Mouse (Mus musculus) cerebellum, postnatal 36 days (tissue): ENCODE measurements around the gene A630076J17Rik.

ENCODE experiments used
- DNase-seq, 2 experiments: peaks; one replicate each; pipeline ENCODE4 v3.0.0; 2021 to 2022; ENCODE audit warnings: mixed read lengths in 2 of 2

Gene A630076J17Rik

GRCm38 (mm10) chr3:107233351-107233813, 3.0 kb downstream of the A630076J17Rik start:
- DNase-seq: peak; percentile 74 to 87

DNA sequence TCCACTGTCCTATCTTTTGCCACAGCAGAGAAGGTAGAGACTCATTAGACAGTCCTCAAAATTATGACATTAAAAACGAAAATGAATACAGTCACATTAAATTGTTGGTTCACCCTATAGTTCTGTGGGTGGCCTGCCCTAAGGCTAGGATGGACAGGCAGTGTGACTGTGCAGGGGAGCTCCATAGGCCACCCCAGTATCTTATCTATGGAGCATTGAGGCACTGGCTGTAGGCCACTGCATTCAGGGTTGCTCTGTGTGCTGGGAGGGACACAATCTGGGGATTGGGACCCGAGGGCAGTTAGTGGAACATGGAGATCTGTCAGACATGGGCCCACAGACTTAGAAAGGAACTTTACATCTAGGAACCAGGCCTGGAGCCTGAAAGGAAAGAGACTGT, 3.5 kb downstream of the A630076J17Rik start:
- DNase-seq: no peak

GRCm38 (mm10) chr3:107238051-107238450, 7.6 kb downstream of the A630076J17Rik start:
- no peak for DNase-seq

DNA sequence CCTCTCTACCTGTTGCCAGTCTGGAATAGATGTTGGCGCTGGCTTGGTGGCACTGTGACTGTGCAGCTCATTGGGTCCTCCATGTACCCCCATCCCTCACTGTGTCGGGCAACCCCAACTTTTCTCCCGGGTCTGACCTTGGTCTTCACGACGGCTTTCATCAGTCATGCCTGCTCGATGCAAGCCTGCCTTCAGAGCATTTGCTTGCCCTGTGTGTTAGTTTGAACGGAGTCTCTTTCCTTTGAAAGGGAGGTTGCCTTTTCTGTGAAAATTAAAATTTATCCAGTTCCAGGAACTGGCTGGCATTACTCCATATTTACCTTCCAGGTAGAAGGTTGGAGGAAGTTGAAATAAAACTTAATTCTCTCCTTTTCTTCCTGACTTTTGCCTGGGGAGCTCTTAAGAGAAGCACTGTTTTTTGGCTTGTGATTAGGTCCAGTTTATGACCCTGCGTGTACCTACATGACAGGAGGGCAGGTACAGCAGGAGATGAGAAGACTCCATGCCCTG, 8.1 kb downstream of the A630076J17Rik start:
- DNase-seq: no peak

DNA sequence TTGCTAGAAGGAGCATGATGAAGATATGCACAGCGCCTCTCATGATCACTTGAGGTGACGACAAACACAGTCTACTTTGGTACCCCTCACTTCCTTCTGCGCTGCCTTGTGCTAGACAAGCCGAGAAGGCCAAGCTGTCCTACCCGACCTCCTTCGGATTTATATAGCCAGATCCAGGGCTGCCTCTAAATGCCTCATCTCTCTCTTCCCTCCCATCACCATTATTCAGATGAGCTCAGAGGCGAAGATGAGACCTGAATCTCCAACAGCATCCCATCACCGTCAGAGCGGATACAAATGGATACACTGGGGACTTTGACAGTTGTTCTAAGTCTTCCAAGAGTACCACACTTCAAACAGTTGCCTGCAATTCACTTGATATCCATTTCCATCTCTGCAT, 9.2 kb downstream of the A630076J17Rik start, which contains the start of gene Prok1:
Prok1 (minus strand) TSS at position 101 of the 400 bp plus-strand sequence.
- DNase-seq: no peak

GRCm38 (mm10) chr3:107241389-107242094, 11.1 kb downstream of the A630076J17Rik start:
- no peak for DNase-seq

DNA sequence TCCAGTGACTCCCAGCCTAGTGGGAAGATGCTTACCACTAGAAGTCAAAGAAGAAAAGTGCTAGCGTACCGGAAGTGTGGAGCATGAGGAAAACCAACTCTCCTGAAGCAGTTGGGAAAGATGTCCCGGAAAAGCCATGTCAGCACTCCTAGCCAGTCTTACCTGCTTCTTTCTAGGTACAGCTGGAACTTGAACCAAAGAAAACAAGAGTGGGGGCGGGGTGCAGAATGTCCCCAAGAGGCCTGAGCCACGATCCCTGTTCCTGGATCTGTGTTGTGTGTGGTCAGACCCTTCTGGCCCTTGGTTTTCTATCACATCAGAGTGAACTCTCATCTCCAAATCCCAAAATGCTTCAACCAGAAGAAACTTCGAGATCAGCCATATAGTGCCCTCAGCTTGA, 16.5 kb downstream of the A630076J17Rik start:
- DNase-seq: no peak

DNA sequence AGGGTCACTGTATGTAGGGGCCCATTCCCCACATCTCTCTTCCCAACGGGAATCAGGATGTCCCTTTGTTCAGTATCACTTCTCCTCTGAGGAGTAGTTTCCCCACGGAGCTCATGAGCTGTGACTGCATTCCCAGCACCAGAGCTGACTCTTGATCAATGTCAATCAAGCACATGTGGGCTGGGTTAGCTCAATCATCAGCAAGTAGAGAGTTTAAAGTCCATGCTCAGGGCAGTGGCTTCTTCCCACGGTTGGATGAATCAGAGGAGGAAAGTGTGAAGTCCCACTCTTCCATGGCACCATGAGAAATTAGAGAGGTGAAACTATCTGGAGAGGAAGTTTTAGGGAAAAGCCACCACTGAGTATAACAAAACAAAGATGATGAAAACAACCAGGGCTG, 18.6 kb downstream of the A630076J17Rik start:
- DNase-seq: no peak

- DNase-seq: no peak
Measured at GRCm38 (mm10) chr3:107250320-107250719, 19.9 kb downstream of the A630076J17Rik start.

DNA sequence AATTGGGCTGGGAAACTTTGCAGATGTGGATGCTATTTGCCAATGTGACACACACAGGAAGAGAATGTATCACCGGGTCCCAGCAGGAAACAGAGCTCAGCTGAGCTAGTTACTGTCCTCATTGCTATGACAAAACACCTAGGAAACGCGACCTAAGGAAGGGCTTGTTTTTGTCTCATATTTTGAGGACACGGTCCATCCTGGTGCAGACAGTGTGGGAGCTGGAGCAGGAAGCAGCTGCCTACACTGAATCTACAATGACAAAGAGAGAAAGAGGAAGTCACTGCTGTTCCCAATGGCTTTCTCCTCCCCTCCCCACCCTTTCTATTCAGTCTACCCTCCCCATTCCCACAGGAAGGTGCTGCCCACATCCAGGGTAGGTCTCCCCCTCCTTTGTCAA, 21.6 kb downstream of the A630076J17Rik start:
- no peak for DNase-seq

DNA sequence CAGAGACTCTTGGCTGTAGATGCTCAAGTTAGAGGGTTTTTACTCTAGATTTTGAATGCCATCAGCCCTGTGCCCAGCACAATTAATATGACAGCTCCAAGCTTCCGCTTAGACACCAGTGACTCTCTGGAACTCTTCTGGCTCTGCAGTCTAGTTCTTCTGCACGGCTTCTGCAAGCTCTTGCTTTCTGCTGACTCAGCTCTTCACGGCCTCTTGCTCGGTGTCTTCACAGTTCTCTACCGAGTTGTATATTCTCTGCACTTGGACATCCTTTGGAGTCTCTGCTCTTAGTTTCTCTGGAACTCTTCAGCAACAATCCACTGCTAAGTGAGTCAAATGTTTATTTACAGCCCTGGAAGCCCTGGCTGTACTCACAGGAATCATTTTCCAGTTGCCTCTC, 23.5 kb downstream of the A630076J17Rik start:
- DNase-seq: no peak

- DNase-seq: no peak
Measured at GRCm38 (mm10) chr3:107255992-107256391, 25.6 kb downstream of the A630076J17Rik start.

DNA sequence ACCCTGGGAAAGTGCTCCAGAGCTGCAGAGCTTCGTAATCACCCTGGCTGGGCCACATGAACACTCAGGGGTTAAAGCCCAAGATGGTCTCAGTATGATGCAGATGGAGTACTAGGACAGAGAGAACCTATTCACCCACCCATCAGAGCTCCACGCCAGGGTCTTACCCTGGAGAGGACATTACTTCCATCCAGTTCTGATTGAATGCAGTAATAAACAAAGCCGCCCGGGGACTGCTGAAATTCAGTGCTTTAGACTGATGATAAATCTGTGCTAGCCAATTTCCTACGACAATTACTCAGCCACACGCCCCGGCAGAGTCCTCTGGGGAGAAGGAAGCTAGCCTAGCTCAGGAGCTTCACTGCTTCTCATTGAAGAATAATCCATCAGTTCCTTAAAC, 26.3 kb downstream of the A630076J17Rik start:
- no peak for DNase-seq

DNA sequence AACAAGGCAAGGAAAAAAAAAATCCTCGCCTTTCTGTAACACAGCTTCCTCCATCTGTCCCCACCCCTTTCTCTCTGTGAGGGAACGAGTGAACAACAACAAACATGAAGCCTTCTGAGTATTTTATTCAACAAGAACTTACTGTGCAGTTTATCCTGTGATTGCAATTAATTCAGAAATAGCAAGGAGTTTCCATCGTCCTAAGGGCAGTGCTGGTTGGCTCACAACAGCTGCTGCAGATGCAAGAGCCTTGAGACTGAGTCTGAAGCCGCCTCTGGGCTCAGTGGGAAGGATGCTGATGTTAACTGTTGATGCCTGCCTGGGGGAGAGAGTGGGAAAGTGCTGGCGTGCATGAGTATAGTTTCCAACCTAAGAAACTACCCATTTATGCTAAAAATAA, 27.5 kb downstream of the A630076J17Rik start:
- no peak for DNase-seq

DNA sequence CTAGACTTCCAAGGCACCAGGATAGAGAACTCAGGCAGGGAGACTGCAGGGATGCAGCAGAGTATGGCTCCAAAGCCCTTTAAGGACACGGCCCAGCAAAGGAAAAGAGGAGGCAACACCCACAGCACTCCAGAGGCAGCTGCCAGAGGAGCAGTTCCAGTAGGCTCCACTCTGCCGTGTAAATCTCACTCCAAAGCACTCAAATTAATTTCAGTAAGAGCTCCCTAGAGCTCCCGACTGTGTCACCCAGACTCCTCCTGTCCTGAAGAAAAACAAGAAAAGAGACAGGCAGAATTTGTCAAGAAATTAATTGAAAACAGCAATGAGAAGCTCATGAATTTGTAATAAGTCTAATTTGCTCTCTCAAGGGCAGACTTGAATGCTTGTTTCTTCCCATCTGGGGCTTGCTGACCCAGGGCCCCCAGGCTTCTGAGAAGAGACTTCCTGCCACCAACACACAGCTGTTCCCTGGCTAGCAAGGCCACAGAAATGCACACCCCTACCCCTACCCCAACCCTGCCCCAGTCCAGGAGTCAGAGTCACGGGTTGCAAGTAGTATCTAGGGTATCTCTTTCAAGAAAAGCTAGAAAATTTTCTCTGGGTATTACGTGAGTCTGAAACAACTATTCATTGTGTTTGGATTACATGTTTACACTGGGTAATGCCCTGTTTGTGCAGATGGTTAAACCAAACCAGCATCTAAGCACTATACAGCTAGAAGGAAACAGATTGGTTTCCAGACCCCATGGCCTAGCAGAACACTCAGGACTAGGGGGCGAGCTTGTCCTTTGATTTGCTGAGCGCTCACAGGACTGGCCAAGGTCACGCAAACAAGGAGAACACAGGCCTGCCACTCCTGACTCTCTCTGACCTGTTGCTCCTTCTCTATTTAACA, 30.8 kb downstream of the A630076J17Rik start:
- no peak for DNase-seq

GRCm38 (mm10) chr3:107261851-107262165, 31.4 kb downstream of the A630076J17Rik start:
- no peak for DNase-seq

DNA sequence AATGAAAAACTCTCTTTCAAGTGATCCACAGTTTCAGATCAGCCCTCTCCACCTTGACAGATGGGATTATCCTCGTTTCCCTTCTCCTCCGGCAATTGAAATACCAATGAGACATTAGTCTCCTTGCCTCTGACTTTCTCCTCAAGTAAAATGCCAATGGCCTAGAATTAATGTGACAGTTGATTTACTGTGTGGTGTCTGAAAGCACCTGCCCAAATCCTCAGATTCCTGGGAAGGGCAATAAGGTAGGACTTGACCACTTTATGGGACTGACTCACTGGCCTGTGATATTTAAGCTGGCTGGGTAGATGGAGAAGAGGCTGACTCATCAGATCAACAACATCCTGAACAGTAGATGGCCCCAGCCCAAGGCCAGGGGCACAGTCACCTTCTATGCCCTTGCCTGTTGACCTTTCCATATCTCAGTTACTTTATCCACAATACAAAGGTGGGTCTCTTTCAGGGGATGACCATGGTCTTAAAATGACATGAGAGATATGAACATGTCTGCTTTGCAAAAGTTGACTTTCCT, 36.5 kb downstream of the A630076J17Rik start:
- no peak for DNase-seq

GRCm38 (mm10) chr3:107272433-107272832, 42.0 kb downstream of the A630076J17Rik start:
- no peak for DNase-seq

DNA sequence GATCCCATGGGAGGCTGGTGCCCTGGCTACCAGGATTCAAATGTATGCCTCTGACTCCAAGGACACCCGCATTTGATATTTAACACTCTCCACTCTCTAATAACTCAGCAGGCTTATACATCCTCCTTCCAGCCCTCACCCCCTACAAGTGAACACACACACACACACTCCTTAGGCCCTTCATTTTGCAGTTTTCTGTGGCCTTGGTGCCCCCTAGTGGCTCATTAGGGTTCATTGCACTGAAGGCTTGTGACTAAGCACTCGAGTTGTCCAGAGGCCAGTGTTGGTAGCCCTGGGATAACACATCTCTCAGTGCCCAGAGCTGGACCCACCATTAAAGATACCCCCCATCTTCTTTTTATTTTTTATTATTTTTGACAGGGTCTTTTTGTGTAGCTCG, 43.4 kb downstream of the A630076J17Rik start:
- DNase-seq: peak; percentile 52 to 62

DNA sequence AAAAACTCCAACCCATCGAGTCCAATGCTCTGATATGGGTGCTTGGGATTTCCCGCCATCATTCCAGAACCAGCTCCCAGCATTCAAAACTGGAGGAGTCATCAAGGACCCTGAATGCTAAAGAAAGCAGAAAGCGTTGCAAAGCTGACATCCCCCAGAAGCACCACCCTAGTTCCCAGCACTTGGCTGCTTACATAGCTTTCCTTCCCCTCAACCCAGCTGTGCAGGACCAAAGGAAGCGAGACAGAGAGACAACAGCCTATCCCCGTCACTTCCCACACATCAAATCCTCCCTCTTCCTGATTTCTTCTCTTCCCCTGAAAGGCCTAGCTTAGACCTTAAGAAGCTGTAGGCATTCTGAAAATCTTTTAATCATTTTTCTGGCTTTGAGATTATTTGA, 44.9 kb downstream of the A630076J17Rik start:
- DNase-seq: no peak

DNA sequence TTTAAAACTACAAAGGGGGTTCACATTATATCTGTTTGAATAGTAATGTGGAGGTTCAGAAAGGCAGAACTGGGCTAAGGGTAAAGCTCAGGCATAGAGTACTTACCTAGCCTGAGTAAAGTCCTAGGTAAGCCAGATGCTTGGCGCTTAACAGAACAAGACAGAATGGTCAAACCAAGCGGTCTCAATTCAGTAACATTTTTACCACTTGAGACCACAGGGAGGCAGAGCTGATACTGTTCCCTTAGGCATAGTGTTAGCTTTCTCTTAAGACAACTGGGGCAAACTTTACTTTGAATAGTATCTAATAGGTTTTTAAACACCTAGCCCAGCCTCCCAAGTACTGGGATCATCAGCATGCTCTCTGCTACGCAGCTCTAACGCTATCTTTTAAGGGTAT, 45.6 kb downstream of the A630076J17Rik start:
- no peak for DNase-seq

DNA sequence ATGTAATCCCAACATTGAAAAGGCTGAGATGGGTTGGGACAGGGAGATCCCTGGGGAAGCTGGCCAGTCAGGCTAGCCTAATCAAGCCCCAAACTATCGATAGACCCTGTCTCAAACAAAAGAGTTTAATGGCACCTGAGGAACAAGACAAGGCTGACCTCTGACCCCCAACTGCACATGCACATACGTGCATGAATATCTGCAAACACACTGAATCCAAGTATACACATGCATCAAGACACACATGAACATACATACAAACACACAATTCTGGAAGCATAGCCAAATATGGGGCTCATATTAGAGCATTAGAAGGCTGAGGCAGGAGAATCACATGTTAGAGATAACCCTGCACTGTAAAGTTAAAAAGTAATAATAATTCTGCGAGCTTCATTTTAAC, 46.2 kb downstream of the A630076J17Rik start:
- DNase-seq: no peak

DNA sequence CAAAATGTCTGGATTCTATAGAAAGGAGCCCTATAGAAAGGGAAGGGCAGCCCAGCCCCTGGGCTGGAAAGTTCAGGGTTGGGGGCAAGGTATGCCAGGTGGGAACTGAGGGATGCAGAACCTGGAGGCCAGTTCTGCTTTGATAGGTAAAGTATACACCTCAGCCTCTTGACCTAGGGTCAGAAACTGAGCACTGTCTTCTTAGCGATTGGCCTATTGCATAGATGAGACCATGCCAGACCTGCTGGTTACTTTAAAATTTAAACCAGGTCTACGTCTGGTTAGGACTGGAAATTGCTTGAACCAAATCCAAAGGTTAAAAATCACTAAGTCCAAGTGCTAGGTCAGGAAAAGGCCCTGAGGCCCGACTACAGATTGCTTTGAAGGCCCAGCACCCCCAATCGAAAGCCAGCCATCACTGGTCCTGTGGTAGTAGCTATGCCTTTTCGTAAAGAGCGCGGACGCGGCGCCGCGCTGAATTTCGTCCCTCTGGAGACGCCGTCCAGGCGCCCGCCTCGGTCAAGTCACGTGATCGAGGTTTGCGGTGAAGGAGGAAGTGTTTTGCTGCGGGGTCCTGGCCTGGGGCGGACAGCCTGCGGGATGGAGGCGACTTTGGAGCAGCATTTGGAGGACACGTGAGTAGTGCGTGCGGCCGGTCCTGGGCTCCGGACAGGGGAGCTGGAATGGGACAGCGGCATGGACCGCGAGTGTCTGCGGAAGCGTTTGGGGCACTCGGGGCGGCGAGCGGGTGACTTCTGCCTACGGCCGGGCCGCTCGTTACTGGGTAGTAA, 48.3 kb downstream of the A630076J17Rik start, which contains the start of gene Lamtor5:
Lamtor5 (plus strand) TSS at position 380 of the 791 bp plus-strand sequence.
- DNase-seq: peak; percentile 92 to 94
